Mouse (Mus musculus): ENCODE data around the gene Lrrc28. TPM values are rescaled to one million over a fixed set of nuclear protein-coding genes. Genes with fewer than 3 reads are reported as not detected.

The Lrrc28 gene
- polyA plus RNA-seq, 1 experiment = 41.8 TPM

GRCm38 (mm10) chr7:67647277-67647676 is 2.2 kb upstream of the Lrrc28 start, which contains the start of gene Ttc23:
Gene Ttc23, plus strand, starts transcription at chr7:67647410.
- H3K4me3 ChIP-seq (ENCODE audit: insufficient read depth, low read depth, low read length) = peak within 1 kb of the TSS; percentile 89

GRCm38 (mm10) chr7:67646131-67646530 is 1.1 kb upstream of the Lrrc28 start:
- no peak for DNase-seq
- Histone ChIP-seq H3K27ac (ENCODE audit: insufficient read depth, low read depth, low read length) (peak overlapping the region; percentile 78; the same call in 1 of the 2 replicates), H3K4me3 (ENCODE audit: insufficient read depth, low read depth, low read length) (peak overlapping the region; percentile 89), H3K4me1 (ENCODE audit: control insufficient read depth, insufficient read depth, low read length) (peaks cover 11% of the 10 kb centered on the region; the same call in 1 of the 2 replicates), H3K27me3 (replicated peaks; ENCODE audit: control insufficient read depth, insufficient read depth, low read length) (no peaks in the 10 kb centered on the region), H3K36me3 (ENCODE audit: control insufficient read depth, insufficient read depth, low read length) (no peaks in the 10 kb centered on the region)
- whole genome bisulfite sequencing = 13% methylated on average over 6 of the region's 6 CpGs
- no peak for TF ChIP-seq POLR2A (IDR thresholded peaks at IDR 0.05; ENCODE audit: low read depth, low read length)
- TF ChIP-seq CTCF (conservative IDR thresholded peaks at IDR 0.05; ENCODE audit: insufficient read depth, insufficient read length, low read depth, low read length) = no peak

More at GRCm38 (mm10) chr7:67647277-67647676, 2.2 kb upstream of the Lrrc28 start, which contains the start of gene Ttc23:
- WGBS = 6% methylated on average over 5 of the region's 5 CpGs
- Histone ChIP-seq H3K27me3 (replicated peaks; ENCODE audit: control insufficient read depth, insufficient read depth, low read length) (no peaks in the 10 kb centered on the region), H3K27ac (ENCODE audit: insufficient read depth, low read depth, low read length) (peak within 1 kb of the TSS; percentile 85), H3K4me1 (ENCODE audit: control insufficient read depth, insufficient read depth, low read length) (peaks cover 11% of the 10 kb centered on the region; the same call in 1 of the 2 replicates), H3K36me3 (ENCODE audit: control insufficient read depth, insufficient read depth, low read length) (no peaks in the 10 kb centered on the region)
- TF ChIP-seq POLR2A (IDR thresholded peaks at IDR 0.05; ENCODE audit: low read depth, low read length) (no peak), CTCF (conservative IDR thresholded peaks at IDR 0.05; ENCODE audit: insufficient read depth, insufficient read length, low read depth, low read length) (no peak)
- peak; percentile 85 for DNase-seq

GRCm38 (mm10) chr7:67645681-67646014 is 580 bp upstream of the Lrrc28 start:
- H3K36me3 ChIP-seq (ENCODE audit: control insufficient read depth, insufficient read depth, low read length) = no peaks in the 10 kb centered on the region; the same call in 1 of the 2 replicates
- H3K27me3 ChIP-seq (replicated peaks; ENCODE audit: control insufficient read depth, insufficient read depth, low read length) = no peaks in the 10 kb centered on the region
- DNase-seq = no peak
- H3K4me1 ChIP-seq (ENCODE audit: control insufficient read depth, insufficient read depth, low read length) = peaks cover 11% of the 10 kb centered on the region; the same call in 1 of the 2 replicates
- TF ChIP-seq POLR2A (IDR thresholded peaks at IDR 0.05; ENCODE audit: low read depth, low read length) (no peak), CTCF (conservative IDR thresholded peaks at IDR 0.05; ENCODE audit: insufficient read depth, insufficient read length, low read depth, low read length) (no peak)
- H3K4me3 ChIP-seq (ENCODE audit: insufficient read depth, low read depth, low read length) = peak overlapping the region; percentile 89
- H3K27ac ChIP-seq (ENCODE audit: insufficient read depth, low read depth, low read length) = peak overlapping the region; percentile 78
- under 1% methylated on average over 15 of the region's 15 CpGs for WGBS

- Histone ChIP-seq H3K4me3 (ENCODE audit: insufficient read depth, low read depth, low read length) (peak overlapping the region; percentile 41), H3K27ac (ENCODE audit: insufficient read depth, low read depth, low read length) (peak overlapping the region; percentile 47; the same call in 1 of the 2 replicates), H3K36me3 (ENCODE audit: control insufficient read depth, insufficient read depth, low read length) (no peaks in the 10 kb centered on the region; the same call in 1 of the 2 replicates), H3K4me1 (ENCODE audit: control insufficient read depth, insufficient read depth, low read length) (peaks cover 14% of the 10 kb centered on the region), H3K27me3 (replicated peaks; ENCODE audit: control insufficient read depth, insufficient read depth, low read length) (no peaks in the 10 kb centered on the region)
- WGBS = 20% methylated on average over 8 of the region's 8 CpGs
- TF ChIP-seq POLR2A (IDR thresholded peaks at IDR 0.05; ENCODE audit: low read depth, low read length) (no peak), CTCF (conservative IDR thresholded peaks at IDR 0.05; ENCODE audit: insufficient read depth, insufficient read length, low read depth, low read length) (no peak)
- no peak for DNase-seq
These were observed 777 bp downstream of the Lrrc28 start for GRCm38 (mm10) chr7:67644291-67644690.

- TF ChIP-seq POLR2A (IDR thresholded peaks at IDR 0.05; ENCODE audit: low read depth, low read length) = no peak
- TF ChIP-seq CTCF (conservative IDR thresholded peaks at IDR 0.05; ENCODE audit: insufficient read depth, insufficient read length, low read depth, low read length) = no peak
- no peak overlapping the region for H3K4me3 ChIP-seq (ENCODE audit: insufficient read depth, low read depth, low read length)
- peaks cover 14% of the 10 kb centered on the region for H3K4me1 ChIP-seq (ENCODE audit: control insufficient read depth, insufficient read depth, low read length)
- H3K36me3 ChIP-seq (ENCODE audit: control insufficient read depth, insufficient read depth, low read length) = no peaks in the 10 kb centered on the region; the same call in 1 of the 2 replicates
- DNase-seq = no peak
- H3K27ac ChIP-seq (ENCODE audit: insufficient read depth, low read depth, low read length) = no peak overlapping the region
- 95% methylated on average over 9 of the region's 9 CpGs for WGBS
- no peaks in the 10 kb centered on the region for H3K27me3 ChIP-seq (replicated peaks; ENCODE audit: control insufficient read depth, insufficient read depth, low read length)
These were observed 2.1 kb downstream of the Lrrc28 start for GRCm38 (mm10) chr7:67642955-67643354.

GRCm38 (mm10) chr7:67639006-67639405 is 6.1 kb downstream of the Lrrc28 start:
- no peaks in the 10 kb centered on the region; the same call in 1 of the 2 replicates for H3K36me3 ChIP-seq (ENCODE audit: control insufficient read depth, insufficient read depth, low read length)
- DNase-seq = peak; percentile 53
- H3K4me3 ChIP-seq (ENCODE audit: insufficient read depth, low read depth, low read length) = no peak overlapping the region
- TF ChIP-seq CTCF (conservative IDR thresholded peaks at IDR 0.05; ENCODE audit: insufficient read depth, insufficient read length, low read depth, low read length) (no peak), POLR2A (IDR thresholded peaks at IDR 0.05; ENCODE audit: low read depth, low read length) (no peak)
- peaks cover 16% of the 10 kb centered on the region for H3K4me1 ChIP-seq (ENCODE audit: control insufficient read depth, insufficient read depth, low read length)
- WGBS = 74% methylated on average over 3 of the region's 3 CpGs
- no peak overlapping the region for H3K27ac ChIP-seq (ENCODE audit: insufficient read depth, low read depth, low read length)
- H3K27me3 ChIP-seq (replicated peaks; ENCODE audit: control insufficient read depth, insufficient read depth, low read length) = no peaks in the 10 kb centered on the region

GRCm38 (mm10) chr7:67636161-67636560 is 8.9 kb downstream of the Lrrc28 start:
- Histone ChIP-seq H3K27ac (ENCODE audit: insufficient read depth, low read depth, low read length) (no peak overlapping the region), H3K4me3 (ENCODE audit: insufficient read depth, low read depth, low read length) (no peak overlapping the region), H3K36me3 (ENCODE audit: control insufficient read depth, insufficient read depth, low read length) (no peaks in the 10 kb centered on the region; the same call in 1 of the 2 replicates), H3K27me3 (replicated peaks; ENCODE audit: control insufficient read depth, insufficient read depth, low read length) (no peaks in the 10 kb centered on the region), H3K4me1 (ENCODE audit: control insufficient read depth, insufficient read depth, low read length) (peaks cover 12% of the 10 kb centered on the region)
- no peak for TF ChIP-seq CTCF (conservative IDR thresholded peaks at IDR 0.05; ENCODE audit: insufficient read depth, insufficient read length, low read depth, low read length)
- TF ChIP-seq POLR2A (IDR thresholded peaks at IDR 0.05; ENCODE audit: low read depth, low read length) = no peak
- DNase-seq = no peak
- WGBS = 67% methylated on average over 2 of the region's 2 CpGs
